Mouse (Mus musculus) layer of hippocampus, postnatal 25 days (tissue): Measurements from ENCODE around the gene Ptms. TPM values are rescaled to one million over a fixed set of nuclear protein-coding genes. Genes with fewer than 3 reads are reported as not detected.

ENCODE experiments used
- DNase-seq, 2 experiments: peaks; one replicate each; pipeline ENCODE4 v3.0.0; 2022; ENCODE audit warnings: mixed read lengths in 2 of 2, low spot score in 1 of 2; ENCODE audit errors: extremely low spot score in 1 of 2
- total RNA-seq, 2 experiments: library from RNA; stranded (reverse); gene quantifications; 2 replicates each; pipeline ENCODE4 v1.2.3; 2021

Gene Ptms
- total RNA-seq, 2 experiments from 2014 or later: 1,178 to 1,233 TPM

- no peak for DNase-seq
Measured at GRCm38 (mm10) chr6:124866560-124866959, 53.3 kb downstream of the Ptms start.

GRCm38 (mm10) chr6:124865766-124866362 lies 54.0 kb downstream of the Ptms start:
- no peak for DNase-seq

Other genes starting within 250 kb of the Ptms start
- gene Emg1, start 207.9 kb downstream of the Ptms start, total RNA-seq: 10 to 100 TPM; 51.3 to 54.4 TPM
- gene Phb2, start 207.8 kb downstream of the Ptms start, total RNA-seq: 100 to 1,000 TPM; 120 to 124 TPM
- gene Ptpn6, start 181.4 kb downstream of the Ptms start, total RNA-seq: 1 to 10 TPM; 2.9 to 4.0 TPM
- 100 to 1,000 TPM; 350 to 372 TPM for gene Grcc10, start 178.7 kb downstream of the Ptms start, total RNA-seq
- under 1 TPM in 1 of 2 experiments, not detected in 1; 0.71 TPM for gene Gm45234, start 164.1 kb downstream of the Ptms start, total RNA-seq
- 100 to 1,000 TPM; 134 to 159 TPM for gene Atn1, start 163.6 kb downstream of the Ptms start, total RNA-seq
- 1,000 to 10,000 TPM in 1 of 2 experiments, 100 to 1,000 TPM in 1; 947 to 1,030 TPM for gene Eno2, start 150.4 kb downstream of the Ptms start, total RNA-seq
- 1 to 10 TPM; 1.7 TPM for gene Lrrc23, start 140.4 kb downstream of the Ptms start, total RNA-seq
- 1 to 10 TPM; 4.5 to 6.0 TPM for gene Spsb2, start 111.4 kb downstream of the Ptms start, total RNA-seq
- gene Tpi1, start 105.8 kb downstream of the Ptms start, total RNA-seq: 100 to 1,000 TPM; 685 to 811 TPM
- 100 to 1,000 TPM; 164 to 183 TPM for gene Usp5, start 90.6 kb downstream of the Ptms start, total RNA-seq
- 1 to 10 TPM; 1.1 to 1.2 TPM for gene Cdca3, start 90.6 kb downstream of the Ptms start, total RNA-seq
- under 1 TPM in 1 of 2 experiments, not detected in 1; 0.26 TPM for gene Gnb3, start 79.8 kb downstream of the Ptms start, total RNA-seq
- gene P3h3, start 62.4 kb downstream of the Ptms start, total RNA-seq: 10 to 100 TPM; 18.5 to 30.1 TPM
- 100 to 1,000 TPM; 184 to 196 TPM for gene Gpr162, start 56.1 kb downstream of the Ptms start, total RNA-seq
- under 1 TPM; 0.22 to 0.26 TPM for gene Cd4, start 31.9 kb downstream of the Ptms start, total RNA-seq
- 1 to 10 TPM; 2.4 to 2.6 TPM for gene Lag3, start 8.4 kb downstream of the Ptms start, total RNA-seq
- gene Mlf2, start 11.3 kb upstream of the Ptms start, total RNA-seq: 100 to 1,000 TPM; 670 to 704 TPM
- 100 to 1,000 TPM; 144 to 151 TPM for gene Cops7a, start 45.4 kb upstream of the Ptms start, total RNA-seq
- 100 to 1,000 TPM; 139 to 188 TPM for gene Pianp, start 76.6 kb upstream of the Ptms start, total RNA-seq
- gene Zfp384, start 89.0 kb upstream of the Ptms start, total RNA-seq: 10 to 100 TPM; 42.4 to 49.6 TPM
- gene Ing4, start 119.7 kb upstream of the Ptms start, total RNA-seq: 10 to 100 TPM; 61.4 to 61.5 TPM
- 10 to 100 TPM in 1 of 2 experiments, 1 to 10 TPM in 1; 8.2 to 12.4 TPM for gene Acrbp, start 129.6 kb upstream of the Ptms start, total RNA-seq
- under 1 TPM; 0.35 to 0.96 TPM for gene Lpar5, start 147.8 kb upstream of the Ptms start, total RNA-seq
- gene Chd4, start 175.9 kb upstream of the Ptms start, total RNA-seq: 100 to 1,000 TPM; 153 to 194 TPM
- 10 to 100 TPM; 29.5 TPM for gene Nop2, start 211.8 kb upstream of the Ptms start, total RNA-seq
- 10 to 100 TPM; 63.4 to 77.7 TPM for gene Iffo1, start 225.1 kb upstream of the Ptms start, total RNA-seq
- gene Gapdh, start 246.4 kb upstream of the Ptms start, total RNA-seq: 1,000 to 10,000 TPM; 2,323 to 2,636 TPM